Mouse (Mus musculus) gonadal fat pad, adult 2 months (tissue): ENCODE measurements around the gene 2310033P09Rik. TPM values are rescaled to one million over a fixed set of nuclear protein-coding genes. Genes with fewer than 3 reads are reported as not detected.

Source experiments
- DNase-seq: peaks from one replicate; pipeline ENCODE4 v3.0.0-alpha.2; 2012; ENCODE audit warnings: low read depth
- polyA plus RNA-seq: library from polyadenylated mRNA; depleted of rRNA; stranded (reverse); fragments of >200 nt; gene quantifications from 2 replicates; pipeline ENCODE4 v1.2.3, GENCODE M21; 2012; rRNA removed

Gene 2310033P09Rik
- 29.8 and 33.8 TPM in 2 replicates for polyA plus RNA-seq

GRCm38 (mm10) chr11:59208153-59208831, at the start of gene 2310033P09Rik:
Gene 2310033P09Rik (plus strand): TSS chr11:59208321.
- no peak for DNase-seq

- DNase-seq: no peak
Observed at GRCm38 (mm10) chr11:59159099-59159498, 49.0 kb upstream of the 2310033P09Rik start.

GRCm38 (mm10) chr11:59159558-59159957, 48.6 kb upstream of the 2310033P09Rik start:
- DNase-seq: no peak

- no peak for DNase-seq
Observed at GRCm38 (mm10) chr11:59161398-59161797, 46.7 kb upstream of the 2310033P09Rik start.

GRCm38 (mm10) chr11:59162443-59163254, 45.5 kb upstream of the 2310033P09Rik start:
- no peak for DNase-seq

- DNase-seq: no peak
Observed at GRCm38 (mm10) chr11:59163255-59164236, 44.6 kb upstream of the 2310033P09Rik start, which contains the start of gene Iba57. Gene Iba57 (minus strand): TSS chr11:59163739.

- DNase-seq: no peak
Observed at GRCm38 (mm10) chr11:59164384-59164783, 43.7 kb upstream of the 2310033P09Rik start.

GRCm38 (mm10) chr11:59165616-59166241, 42.4 kb upstream of the 2310033P09Rik start:
- no peak for DNase-seq

GRCm38 (mm10) chr11:59169807-59170206, 38.3 kb upstream of the 2310033P09Rik start:
- DNase-seq: no peak

GRCm38 (mm10) chr11:59170549-59170948, 37.6 kb upstream of the 2310033P09Rik start:
- DNase-seq: no peak

- DNase-seq: no peak
Observed at GRCm38 (mm10) chr11:59174189-59174838, 33.8 kb upstream of the 2310033P09Rik start.

- no peak for DNase-seq
Observed at GRCm38 (mm10) chr11:59176475-59176874, 31.6 kb upstream of the 2310033P09Rik start.

- DNase-seq: no peak
Observed at GRCm38 (mm10) chr11:59176921-59177320, 31.2 kb upstream of the 2310033P09Rik start.

- no peak for DNase-seq
Observed at GRCm38 (mm10) chr11:59182864-59183331, 25.2 kb upstream of the 2310033P09Rik start, which contains the start of gene Gjc2. Gene Gjc2 (minus strand): TSS chr11:59183213.

GRCm38 (mm10) chr11:59183821-59184220, 24.3 kb upstream of the 2310033P09Rik start:
- no peak for DNase-seq

GRCm38 (mm10) chr11:59185490-59185889, 22.6 kb upstream of the 2310033P09Rik start:
- no peak for DNase-seq

- no peak for DNase-seq
Observed at GRCm38 (mm10) chr11:59187706-59188105, 20.4 kb upstream of the 2310033P09Rik start.

- DNase-seq: no peak
Observed at GRCm38 (mm10) chr11:59191231-59192058, 16.7 kb upstream of the 2310033P09Rik start.

GRCm38 (mm10) chr11:59192059-59192386, 16.1 kb upstream of the 2310033P09Rik start, which contains the start of gene Guk1:
Gene Guk1 (minus strand): TSS chr11:59192212.
- DNase-seq: no peak

- DNase-seq: no peak
Observed at GRCm38 (mm10) chr11:59196230-59196629, 11.9 kb upstream of the 2310033P09Rik start.
